Mouse (Mus musculus): Measurements from ENCODE around the gene Ppfia2.

DNA sequence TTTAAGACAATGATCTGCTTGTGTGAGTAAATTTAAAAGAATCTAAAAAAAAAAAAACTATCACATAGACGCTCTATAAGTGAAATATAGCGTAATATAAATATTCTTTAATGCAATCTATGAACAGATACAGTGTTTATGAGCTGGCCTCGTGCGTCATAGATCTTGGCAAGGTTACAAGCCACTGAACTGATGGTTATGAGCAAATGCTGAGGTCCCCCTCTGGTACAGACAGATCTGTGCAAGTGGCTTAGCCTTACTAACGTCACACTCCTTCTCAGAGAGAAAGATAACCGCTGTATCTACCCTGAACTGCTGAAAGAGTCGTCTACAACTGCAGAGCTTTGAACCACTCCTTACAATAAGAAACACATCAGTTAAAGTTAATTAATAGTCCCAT, 293.6 kb downstream of the Ppfia2 start:
- TF ChIP-seq CTCF (IDR thresholded peaks at IDR 0.05): no peak
- TF ChIP-seq POLR2A (IDR thresholded peaks at IDR 0.05; ENCODE audit: insufficient read depth, low read depth, low read length): no peak
- TF ChIP-seq EP300 (IDR thresholded peaks at IDR 0.05; ENCODE audit: insufficient read depth, low read depth, low read length): no peak

Measured in heart, adult 2 months (tissue).